Mouse (Mus musculus) forebrain, embryonic 16.5 days (tissue): ENCODE measurements around the gene Rnasek. TPM values are rescaled to one million over a fixed set of nuclear protein-coding genes. Genes with fewer than 3 reads are reported as not detected.

Experiments
- ATAC-seq: fragments of 200-750 bp; cut with Nextera tagmentation; 2 replicates; pipeline ENCODE4 v1.8.0; 2017; ENCODE audit warnings: mild to moderate bottlenecking, moderate library complexity
- H3K27ac ChIP-seq: fragments of 300-500 bp; sonication (generic); 2 replicates; pipeline ENCODE4 v1.5.1; 2014; ENCODE audit warnings: low read length, control low read depth
- H3K27me3 ChIP-seq: fragments of 300-500 bp; sonication (generic); replicated peaks from 2 replicates; pipeline ENCODE4 v1.6.1; 2014; ENCODE audit warnings: low read length; ENCODE audit not compliant: control insufficient read depth, insufficient read depth
- H3K36me3 ChIP-seq: fragments of 300-500 bp; sonication (generic); 2 replicates; pipeline ENCODE4 v1.6.1; 2014; ENCODE audit not compliant: control insufficient read depth, insufficient read depth
- H3K4me1 ChIP-seq: fragments of 300-500 bp; sonication (generic); replicated peaks from 2 replicates; pipeline ENCODE4 v1.6.1; 2014; ENCODE audit warnings: low read length; ENCODE audit not compliant: control insufficient read depth, insufficient read depth
- H3K4me2 ChIP-seq: fragments of 300-500 bp; sonication (generic); 2 replicates; pipeline ENCODE4 v1.6.1; 2014; ENCODE audit warnings: mild to moderate bottlenecking, low read length, control low read depth
- H3K4me3 ChIP-seq: fragments of 300-500 bp; sonication (generic); replicated peaks from 2 replicates; pipeline ENCODE4 v1.5.1; 2014; ENCODE audit warnings: mild to moderate bottlenecking, low read length, control low read depth
- H3K9ac ChIP-seq: fragments of 300-500 bp; sonication (generic); replicated peaks from 2 replicates; pipeline ENCODE4 v1.6.1; 2014; ENCODE audit warnings: low read depth, low read length, control low read depth
- H3K9me3 ChIP-seq: fragments of 300-500 bp; sonication (generic); 2 replicates; pipeline ENCODE4 v1.6.1; 2016; ENCODE audit warnings: low read length; ENCODE audit not compliant: control insufficient read depth
- WGBS: fragments of 180-500 bp; shearing (Covaris S2); extraction: QIAGEN DNeasy Blood & Tissue Kit; methylation state at CpG from one replicate; pipeline ENCODE4 v1.1.7; 2014; 5-methylcytosine and 5-hydroxymethylcytosine counted together
- polyA plus RNA-seq: library from polyadenylated mRNA; unstranded; fragments of >200 nt; fragmentation: Nextera tagmentation; extraction: Ambion mirVana; gene quantifications from 2 replicates; pipeline ENCODE4 v1.2.1, GENCODE M21; 2015

Rnasek gene
- polyA plus RNA-seq, 1 experiment from 2014 or later, result 287 TPM

DNA sequence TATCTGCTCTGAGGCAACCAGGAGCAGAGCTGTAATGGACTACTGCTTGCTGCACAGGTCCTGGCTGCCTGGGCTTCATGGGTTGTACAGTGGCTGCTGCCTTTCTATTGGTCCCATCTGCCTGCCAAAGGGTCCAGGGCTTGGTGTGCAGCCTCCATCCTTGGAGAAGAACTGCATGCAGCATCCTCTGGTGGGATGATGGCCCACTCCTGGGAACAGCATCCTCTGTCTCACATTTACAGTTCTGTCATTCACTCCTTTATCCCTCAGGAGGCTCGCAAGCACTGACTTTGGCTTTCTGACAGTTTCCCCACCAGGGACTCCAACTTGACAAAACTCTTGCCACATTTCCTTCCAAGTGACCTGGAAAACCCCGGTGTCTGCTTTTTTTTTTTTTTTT lies 32.8 kb downstream of the Rnasek start:
- WGBS, result 85% methylated on average over 2 of the region's 2 CpGs
- no peak overlapping the region for H3K9ac ChIP-seq
- no peaks in the 10 kb centered on the region for H3K4me1 ChIP-seq
- no peaks in the 10 kb centered on the region for H3K27me3 ChIP-seq
- no peak overlapping the region for H3K4me2 ChIP-seq
- no peaks in the 10 kb centered on the region for H3K36me3 ChIP-seq
- ATAC-seq, result no peak
- H3K9me3 ChIP-seq, result no peaks in the 10 kb centered on the region
- no peak overlapping the region for H3K27ac ChIP-seq
- no peak overlapping the region for H3K4me3 ChIP-seq

- Histone ChIP-seq H3K9me3 (no peaks in the 10 kb centered on the region), H3K36me3 (no peaks in the 10 kb centered on the region), H3K27me3 (no peaks in the 10 kb centered on the region), H3K4me2 (no peak overlapping the region), H3K4me3 (no peak overlapping the region), H3K4me1 (no peaks in the 10 kb centered on the region), H3K9ac (no peak overlapping the region), H3K27ac (no peak overlapping the region)
- WGBS, result 38% methylated on average over 5 of the region's 5 CpGs
- no peak for ATAC-seq
These were observed 38.0 kb downstream of the Rnasek start for GRCm38 (mm10) chr11:70201691-70202090.

DNA sequence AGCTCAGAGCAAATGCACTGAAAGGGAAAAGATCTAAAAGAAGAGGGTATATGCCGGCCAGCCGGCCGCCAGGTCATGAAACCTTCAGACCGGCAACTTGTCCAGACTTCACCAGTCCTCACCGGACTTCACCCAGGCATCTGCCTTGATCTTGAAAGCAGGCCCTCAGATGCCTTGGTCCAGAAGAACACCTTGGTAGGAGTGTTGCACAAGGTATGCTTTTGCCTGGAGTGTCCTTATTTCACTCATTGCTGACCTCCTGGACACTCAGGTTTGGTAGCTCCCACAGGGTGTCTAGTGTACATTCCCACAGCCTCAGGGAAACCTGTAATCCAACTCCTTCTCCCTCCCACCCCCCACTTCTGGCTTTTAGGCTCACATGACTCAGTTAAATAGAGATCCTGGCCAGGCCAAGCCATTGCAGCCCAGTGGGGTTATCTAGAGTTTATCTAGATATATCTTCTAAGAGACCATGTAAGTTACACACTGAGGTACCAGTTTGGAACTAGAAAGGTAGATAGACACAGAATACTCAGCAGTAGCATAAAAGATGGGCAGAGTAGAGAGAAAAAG lies 39.5 kb downstream of the Rnasek start:
- Histone ChIP-seq H3K27ac (no peak overlapping the region), H3K9ac (no peak overlapping the region), H3K9me3 (no peaks in the 10 kb centered on the region), H3K4me1 (no peaks in the 10 kb centered on the region), H3K36me3 (no peaks in the 10 kb centered on the region), H3K4me3 (no peak overlapping the region), H3K4me2 (no peak overlapping the region), H3K27me3 (no peaks in the 10 kb centered on the region)
- WGBS, result 89% methylated on average over 5 of the region's 5 CpGs
- ATAC-seq, result no peak

GRCm38 (mm10) chr11:70199107-70199506 lies 40.5 kb downstream of the Rnasek start:
- Histone ChIP-seq H3K4me3 (no peak overlapping the region), H3K9ac (no peak overlapping the region), H3K9me3 (no peaks in the 10 kb centered on the region), H3K36me3 (no peaks in the 10 kb centered on the region), H3K27me3 (no peaks in the 10 kb centered on the region), H3K4me2 (no peak overlapping the region), H3K27ac (no peak overlapping the region), H3K4me1 (no peaks in the 10 kb centered on the region)
- whole genome bisulfite sequencing, result 79% methylated on average over 8 of the region's 8 CpGs
- no peak for ATAC-seq

DNA sequence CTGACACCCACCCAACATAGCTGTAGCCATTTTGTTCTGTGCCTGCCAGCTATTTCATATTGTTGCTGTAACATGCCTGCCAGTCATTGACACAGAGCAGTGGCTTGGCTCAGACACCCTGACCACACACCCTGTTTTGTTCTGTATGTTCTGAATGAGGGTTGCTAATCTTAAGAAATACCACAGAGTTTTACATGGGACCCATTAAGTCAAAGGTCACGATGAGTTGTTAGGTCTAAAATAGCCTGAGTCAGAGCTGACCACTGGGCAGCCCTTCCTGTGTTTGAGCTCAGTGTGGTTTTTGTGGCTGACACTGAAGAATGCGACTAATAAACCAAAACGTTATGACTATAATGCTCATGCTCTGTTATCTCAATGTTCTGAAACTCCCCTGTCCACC lies 41.3 kb downstream of the Rnasek start:
- H3K4me1 ChIP-seq, result no peaks in the 10 kb centered on the region

DNA sequence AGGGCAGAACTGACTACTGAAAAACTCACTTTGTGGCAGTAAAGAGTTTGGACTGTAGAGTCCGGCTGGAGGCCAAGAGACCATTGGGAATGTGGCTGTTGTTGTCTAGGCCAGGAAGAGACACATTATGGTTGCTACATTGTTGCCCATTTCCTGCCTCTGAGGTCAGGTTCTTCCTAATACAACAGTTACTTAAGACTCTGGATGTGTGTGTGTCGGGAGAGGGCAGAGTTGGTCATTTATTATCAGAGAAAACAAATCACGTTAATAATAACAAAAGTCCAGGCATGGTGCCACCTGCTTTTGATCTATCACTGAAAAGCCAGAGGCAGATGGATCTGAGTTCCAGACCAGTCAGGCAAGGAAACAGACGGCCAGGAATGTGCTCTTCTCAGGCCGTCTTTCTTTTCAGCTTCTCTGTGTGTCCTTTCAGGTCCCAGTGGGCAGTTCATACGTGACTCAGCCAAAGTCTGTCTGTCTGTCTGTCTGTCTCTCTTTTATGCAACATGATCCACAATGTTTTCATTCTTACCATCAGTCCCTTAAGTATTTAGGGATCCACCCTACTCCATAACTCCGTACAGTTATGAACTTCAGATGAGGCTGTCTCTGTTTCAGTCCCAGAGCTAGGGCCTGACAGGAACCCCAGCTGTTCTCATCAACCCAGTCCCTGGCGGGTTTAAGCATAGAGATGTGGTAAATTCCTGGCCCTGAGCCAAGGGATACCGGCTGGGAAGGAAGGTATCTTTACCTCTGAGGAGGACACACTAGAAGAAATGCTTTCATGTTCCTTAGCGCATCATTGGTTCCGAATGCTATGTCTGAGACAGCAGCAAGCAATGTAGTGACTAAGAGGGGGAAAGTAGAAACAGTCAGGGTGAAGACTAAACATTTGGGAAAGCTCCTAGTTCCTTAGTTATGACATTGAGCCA lies 46.0 kb downstream of the Rnasek start:
- H3K27ac ChIP-seq, result no peak overlapping the region
- 64% methylated on average over 11 of the region's 11 CpGs for WGBS
- ATAC-seq, result no peak
- no peak overlapping the region for H3K4me3 ChIP-seq
- H3K36me3 ChIP-seq, result no peaks in the 10 kb centered on the region
- H3K27me3 ChIP-seq, result no peaks in the 10 kb centered on the region
- H3K4me2 ChIP-seq, result no peak overlapping the region
- no peaks in the 10 kb centered on the region for H3K4me1 ChIP-seq
- H3K9ac ChIP-seq, result no peak overlapping the region
- H3K9me3 ChIP-seq, result no peaks in the 10 kb centered on the region

More for the DNA sequence above, 41.3 kb downstream of the Rnasek start:
- no peak for ATAC-seq
- Histone ChIP-seq H3K9me3 (no peaks in the 10 kb centered on the region), H3K4me3 (no peak overlapping the region), H3K27me3 (no peaks in the 10 kb centered on the region), H3K9ac (no peak overlapping the region), H3K36me3 (no peaks in the 10 kb centered on the region), H3K27ac (no peak overlapping the region), H3K4me2 (no peak overlapping the region)
- 86% methylated on average over 3 of the region's 3 CpGs for WGBS

- Histone ChIP-seq H3K9ac (no peak overlapping the region), H3K27ac (no peak overlapping the region), H3K36me3 (no peaks in the 10 kb centered on the region), H3K4me2 (no peak overlapping the region), H3K4me3 (no peak overlapping the region), H3K9me3 (no peaks in the 10 kb centered on the region), H3K4me1 (no peaks in the 10 kb centered on the region), H3K27me3 (no peaks in the 10 kb centered on the region)
- no peak for ATAC-seq
- WGBS, result 75% methylated on average over 4 of the region's 4 CpGs
These were observed 47.5 kb downstream of the Rnasek start for GRCm38 (mm10) chr11:70192157-70192556.

DNA sequence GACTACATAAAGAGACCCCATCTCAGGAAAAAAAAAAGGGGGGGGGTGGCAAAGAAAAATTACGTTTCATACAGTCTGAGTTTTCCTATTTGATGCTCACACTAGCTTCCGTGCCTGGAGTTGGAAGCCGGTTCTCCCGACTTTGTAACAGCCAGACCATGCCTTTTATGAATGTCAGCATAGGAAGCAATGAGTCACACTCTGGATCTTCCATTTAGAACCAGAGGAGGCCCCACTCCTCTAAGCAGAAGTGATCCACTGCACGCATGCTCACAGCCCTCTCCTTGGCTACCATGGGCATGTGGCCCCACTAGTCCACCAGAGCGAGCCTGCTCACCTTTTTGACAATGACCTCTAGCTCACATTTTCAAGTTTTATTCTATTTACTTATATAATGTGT lies 48.5 kb downstream of the Rnasek start:
- no peaks in the 10 kb centered on the region for H3K9me3 ChIP-seq
- no peaks in the 10 kb centered on the region for H3K27me3 ChIP-seq
- no peaks in the 10 kb centered on the region for H3K4me1 ChIP-seq
- no peak overlapping the region for H3K4me3 ChIP-seq
- no peak for ATAC-seq
- no peak overlapping the region for H3K9ac ChIP-seq
- no peak overlapping the region for H3K27ac ChIP-seq
- 87% methylated on average over 6 of the region's 6 CpGs for WGBS
- H3K36me3 ChIP-seq, result no peaks in the 10 kb centered on the region
- no peak overlapping the region for H3K4me2 ChIP-seq

- no peaks in the 10 kb centered on the region for H3K9me3 ChIP-seq
- no peak overlapping the region for H3K4me2 ChIP-seq
- no peak overlapping the region for H3K4me3 ChIP-seq
- no peak overlapping the region for H3K27ac ChIP-seq
- H3K36me3 ChIP-seq, result no peaks in the 10 kb centered on the region
- H3K4me1 ChIP-seq, result no peaks in the 10 kb centered on the region
- WGBS, result 92% methylated on average over 28 of the region's 28 CpGs
- no peak overlapping the region for H3K9ac ChIP-seq
- no peak for ATAC-seq
- H3K27me3 ChIP-seq, result no peaks in the 10 kb centered on the region
These were observed 50.1 kb downstream of the Rnasek start for GRCm38 (mm10) chr11:70189319-70190134.
